Mouse (Mus musculus) megakaryocyte-erythroid progenitor cell, adult 5-6 weeks (primary cell): ENCODE data around the gene Prtn3. TPM values are rescaled to one million over a fixed set of nuclear protein-coding genes. Genes with fewer than 3 reads are reported as not detected.

ENCODE experiments used
- total RNA-seq, 2 experiments: library from RNA; stranded (forward) in 1 of 2; stranded (reverse) in 1 of 2; fragments of 200-1000, 215-1000 nt in 1 of 2; fragments of >200 nt in 1 of 2; fragmentation: Nextera tagmentation in 1 of 2; gene quantifications; 2 replicates each; pipeline ENCODE4 v1.2.3; 2014 to 2017

Prtn3 gene
- total RNA-seq, 2 experiments from 2014 or later: 0.56 to 2.5 TPM

Other genes starting within 250 kb of the Prtn3 start
Only the 30 nearest of the 34 such genes appear.
- not detected in 2 replicates for gene Madcam1, start 209.9 kb upstream of the Prtn3 start, total RNA-seq (2014; fragmentation: Nextera tagmentation)
- gene Madcam1, start 209.9 kb upstream of the Prtn3 start, total RNA-seq (2017): not detected in 2 replicates
- 8.5 and 10.8 TPM in 2 replicates for gene Tpgs1, start 205.1 kb upstream of the Prtn3 start, total RNA-seq (2014; fragmentation: Nextera tagmentation)
- 2.9 and 4.1 TPM in 2 replicates for gene Tpgs1, start 205.1 kb upstream of the Prtn3 start, total RNA-seq (2017)
- 134 and 152 TPM in 2 replicates for gene Cdc34, start 192.3 kb upstream of the Prtn3 start, total RNA-seq (2014; fragmentation: Nextera tagmentation)
- 128 and 236 TPM in 2 replicates for gene Cdc34, start 192.3 kb upstream of the Prtn3 start, total RNA-seq (2017)
- gene Gzmm, start 185.5 kb upstream of the Prtn3 start, total RNA-seq (2014; fragmentation: Nextera tagmentation): 1.7 and 1.8 TPM in 2 replicates
- 1.7 and 2.4 TPM in 2 replicates for gene Gzmm, start 185.5 kb upstream of the Prtn3 start, total RNA-seq (2017)
- gene Bsg, start 170.0 kb upstream of the Prtn3 start, total RNA-seq (2014; fragmentation: Nextera tagmentation): 361 and 460 TPM in 2 replicates
- 350 and 443 TPM in 2 replicates for gene Bsg, start 170.0 kb upstream of the Prtn3 start, total RNA-seq (2017)
- 0.50 TPM in 1 of 2 replicates, not detected in the other for gene Hcn2, start 157.8 kb upstream of the Prtn3 start, total RNA-seq (2014; fragmentation: Nextera tagmentation)
- not detected in 2 replicates for gene Hcn2, start 157.8 kb upstream of the Prtn3 start, total RNA-seq (2017)
- 45.2 and 51.7 TPM in 2 replicates for gene Polrmt, start 127.9 kb upstream of the Prtn3 start, total RNA-seq (2014; fragmentation: Nextera tagmentation)
- gene Polrmt, start 127.9 kb upstream of the Prtn3 start, total RNA-seq (2017): 17.6 and 21.2 TPM in 2 replicates
- not detected in 2 replicates for gene Fgf22, start 119.4 kb upstream of the Prtn3 start, total RNA-seq (2014; fragmentation: Nextera tagmentation)
- not detected in 2 replicates for gene Fgf22, start 119.4 kb upstream of the Prtn3 start, total RNA-seq (2017)
- 76.0 and 106 TPM in 2 replicates for gene Rnf126, start 107.5 kb upstream of the Prtn3 start, total RNA-seq (2014; fragmentation: Nextera tagmentation)
- 16.2 and 20.8 TPM in 2 replicates for gene Rnf126, start 107.5 kb upstream of the Prtn3 start, total RNA-seq (2017)
- 0.49 and 0.96 TPM in 2 replicates for gene Fstl3, start 97.2 kb upstream of the Prtn3 start, total RNA-seq (2014; fragmentation: Nextera tagmentation)
- gene Fstl3, start 97.2 kb upstream of the Prtn3 start, total RNA-seq (2017): 0.66 and 0.80 TPM in 2 replicates
- gene Prss57, start 83.5 kb upstream of the Prtn3 start, total RNA-seq (2014; fragmentation: Nextera tagmentation): 2.4 and 7.6 TPM in 2 replicates
- gene Prss57, start 83.5 kb upstream of the Prtn3 start, total RNA-seq (2017): 1.7 and 3.5 TPM in 2 replicates
- gene Palm, start 80.9 kb upstream of the Prtn3 start, total RNA-seq (2014; fragmentation: Nextera tagmentation): 7.6 and 11.1 TPM in 2 replicates
- 4.6 and 6.8 TPM in 2 replicates for gene Palm, start 80.9 kb upstream of the Prtn3 start, total RNA-seq (2017)
- gene Misp, start 53.5 kb upstream of the Prtn3 start, total RNA-seq (2014; fragmentation: Nextera tagmentation): not detected in 2 replicates
- not detected in 2 replicates for gene Misp, start 53.5 kb upstream of the Prtn3 start, total RNA-seq (2017)
- gene Ptbp1, start 20.0 kb upstream of the Prtn3 start, total RNA-seq (2014; fragmentation: Nextera tagmentation): 423 and 470 TPM in 2 replicates
- gene Ptbp1, start 20.0 kb upstream of the Prtn3 start, total RNA-seq (2017): 149 and 201 TPM in 2 replicates
- gene Plppr3, start 158 bp downstream of the Prtn3 start, total RNA-seq (2014; fragmentation: Nextera tagmentation): not detected in 2 replicates
- 5.8 and 15.0 TPM in 2 replicates for gene Plppr3, start 158 bp downstream of the Prtn3 start, total RNA-seq (2017)
- gene Elane, start 11.8 kb downstream of the Prtn3 start, total RNA-seq (2014; fragmentation: Nextera tagmentation): 10.5 TPM in 1 of 2 replicates, not detected in the other
- gene Elane, start 11.8 kb downstream of the Prtn3 start, total RNA-seq (2017): 0.23 and 1.3 TPM in 2 replicates
- not detected in 2 replicates for gene Cfd, start 16.4 kb downstream of the Prtn3 start, total RNA-seq (2014; fragmentation: Nextera tagmentation)
- not detected in 2 replicates for gene Cfd, start 16.4 kb downstream of the Prtn3 start, total RNA-seq (2017)
- gene Med16, start 34.4 kb downstream of the Prtn3 start, total RNA-seq (2014; fragmentation: Nextera tagmentation): 17.1 and 21.7 TPM in 2 replicates
- gene Med16, start 34.4 kb downstream of the Prtn3 start, total RNA-seq (2017): 9.7 and 9.8 TPM in 2 replicates
- gene Gm26602, start 36.4 kb downstream of the Prtn3 start, total RNA-seq (2014; fragmentation: Nextera tagmentation): not detected in 2 replicates
- gene Gm26602, start 36.4 kb downstream of the Prtn3 start, total RNA-seq (2017): not detected in 2 replicates
- gene Kiss1r, start 42.5 kb downstream of the Prtn3 start, total RNA-seq (2014; fragmentation: Nextera tagmentation): 0.31 TPM in 1 of 2 replicates, not detected in the other
- gene Kiss1r, start 42.5 kb downstream of the Prtn3 start, total RNA-seq (2017): 2.2 TPM in 1 of 2 replicates, not detected in the other
- gene R3hdm4, start 46.7 kb downstream of the Prtn3 start, total RNA-seq (2014; fragmentation: Nextera tagmentation): 80.3 and 91.7 TPM in 2 replicates
- gene R3hdm4, start 46.7 kb downstream of the Prtn3 start, total RNA-seq (2017): 35.5 and 38.9 TPM in 2 replicates
- gene Arid3a, start 52.6 kb downstream of the Prtn3 start, total RNA-seq (2014; fragmentation: Nextera tagmentation): 4.4 and 5.9 TPM in 2 replicates
- gene Arid3a, start 52.6 kb downstream of the Prtn3 start, total RNA-seq (2017): 5.4 and 6.0 TPM in 2 replicates
- 82.9 and 86.4 TPM in 2 replicates for gene Wdr18, start 85.7 kb downstream of the Prtn3 start, total RNA-seq (2014; fragmentation: Nextera tagmentation)
- gene Wdr18, start 85.7 kb downstream of the Prtn3 start, total RNA-seq (2017): 23.4 and 24.8 TPM in 2 replicates
- gene Grin3b, start 96.2 kb downstream of the Prtn3 start, total RNA-seq (2014; fragmentation: Nextera tagmentation): not detected in 2 replicates
- not detected in 2 replicates for gene Grin3b, start 96.2 kb downstream of the Prtn3 start, total RNA-seq (2017)
- 75.5 and 83.0 TPM in 2 replicates for gene Tmem259, start 109.9 kb downstream of the Prtn3 start, total RNA-seq (2014; fragmentation: Nextera tagmentation)
- 47.3 and 63.9 TPM in 2 replicates for gene Tmem259, start 109.9 kb downstream of the Prtn3 start, total RNA-seq (2017)
- gene Cnn2, start 114.1 kb downstream of the Prtn3 start, total RNA-seq (2014; fragmentation: Nextera tagmentation): 18.0 and 24.6 TPM in 2 replicates
- 13.8 and 25.6 TPM in 2 replicates for gene Cnn2, start 114.1 kb downstream of the Prtn3 start, total RNA-seq (2017)
- gene Abca7, start 122.0 kb downstream of the Prtn3 start, total RNA-seq (2014; fragmentation: Nextera tagmentation): 27.0 and 32.9 TPM in 2 replicates
- 11.0 and 12.1 TPM in 2 replicates for gene Abca7, start 122.0 kb downstream of the Prtn3 start, total RNA-seq (2017)
- gene Arhgap45, start 142.2 kb downstream of the Prtn3 start, total RNA-seq (2014; fragmentation: Nextera tagmentation): 76.2 and 103 TPM in 2 replicates
- 52.8 and 64.4 TPM in 2 replicates for gene Arhgap45, start 142.2 kb downstream of the Prtn3 start, total RNA-seq (2017)
- 145 and 157 TPM in 2 replicates for gene Polr2e, start 165.3 kb downstream of the Prtn3 start, total RNA-seq (2014; fragmentation: Nextera tagmentation)
- 142 and 150 TPM in 2 replicates for gene Polr2e, start 165.3 kb downstream of the Prtn3 start, total RNA-seq (2017)
- gene Gpx4, start 172.7 kb downstream of the Prtn3 start, total RNA-seq (2014; fragmentation: Nextera tagmentation): 566 and 603 TPM in 2 replicates
- gene Gpx4, start 172.7 kb downstream of the Prtn3 start, total RNA-seq (2017): 483 and 498 TPM in 2 replicates